Mouse (Mus musculus): ENCODE data around the gene Nudt8. TPM values are rescaled to one million over a fixed set of nuclear protein-coding genes. Genes with fewer than 3 reads are reported as not detected.
"Not testable (repeated sequence)": the region's sequence is repeated elsewhere in the genome, so short reads cannot be mapped to it uniquely, and the experiment has no call there.

The Nudt8 gene
- polyA plus RNA-seq, 1 experiment: 17.5 TPM

DNA sequence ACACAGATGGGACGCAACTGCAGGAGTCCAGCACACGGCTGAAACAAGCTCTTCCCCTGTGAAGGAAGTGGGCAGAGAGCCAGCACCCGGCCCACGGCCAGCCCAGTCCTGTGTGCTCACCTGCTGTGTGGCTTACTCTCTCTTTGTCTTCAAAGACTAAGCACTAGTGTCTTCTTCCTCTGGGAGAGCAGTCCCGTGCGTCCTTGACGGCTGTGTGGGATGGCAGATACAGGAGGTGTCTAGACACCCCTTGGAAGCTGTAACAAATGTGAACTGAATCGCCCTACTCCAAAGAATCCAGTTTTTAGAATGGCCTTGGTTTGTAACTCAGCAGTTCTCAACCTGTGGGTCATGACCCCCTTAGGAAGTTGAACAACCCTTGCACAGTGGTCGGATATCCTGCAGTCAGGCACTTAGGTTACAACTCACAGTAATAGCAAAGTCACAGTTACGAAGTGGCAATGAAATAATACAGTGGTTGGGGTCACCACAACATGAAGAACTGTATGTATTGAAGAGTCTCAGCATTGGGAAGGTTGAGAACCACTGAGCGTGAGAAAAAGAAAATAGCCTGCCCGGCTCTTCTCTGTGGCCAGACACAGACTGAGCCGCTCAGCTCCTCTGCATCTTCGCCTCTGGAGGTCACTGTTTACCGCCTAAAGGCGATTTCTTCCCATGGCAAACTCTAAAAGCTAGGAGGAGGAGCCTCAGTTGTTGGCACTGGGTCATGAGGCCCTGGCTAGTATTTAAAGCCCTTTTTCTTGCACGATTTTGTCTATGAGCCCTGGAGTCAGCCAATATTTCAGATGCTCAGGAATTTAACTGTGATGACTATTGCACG is 18.6 kb downstream of the Nudt8 start:
- peak; percentile 89 for DNase-seq (ENCODE audit: low read depth)
- TF ChIP-seq CTCF (IDR thresholded peaks at IDR 0.05; ENCODE audit: borderline replicate concordance, extremely low read depth, insufficient read depth, insufficient read length) (peak; percentile 77), POLR2A (IDR thresholded peaks at IDR 0.05; ENCODE audit: borderline replicate concordance, extremely low read depth, insufficient read depth, insufficient read length, poor library complexity, severe bottlenecking) (no peak)

DNA sequence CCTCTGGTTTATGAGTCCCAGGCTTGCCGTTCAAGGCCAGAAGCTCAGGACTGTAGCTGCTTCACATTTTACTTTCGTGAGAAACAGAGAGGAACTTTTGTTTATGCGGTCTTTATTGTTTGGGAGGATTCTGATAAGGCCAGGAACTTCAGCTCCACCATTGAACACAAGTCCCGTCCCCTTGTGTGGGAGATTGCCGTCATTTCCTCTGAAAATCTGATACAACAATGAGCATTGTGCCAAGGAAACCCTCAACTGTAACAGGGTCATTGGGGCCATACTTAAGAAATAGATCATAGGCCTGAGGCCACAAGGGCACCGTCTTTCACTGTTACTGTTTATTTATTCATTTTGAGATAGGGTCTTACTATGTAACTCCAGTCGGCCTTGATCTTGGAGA is 22.8 kb downstream of the Nudt8 start:
- TF ChIP-seq POLR2A (IDR thresholded peaks at IDR 0.05; ENCODE audit: borderline replicate concordance, extremely low read depth, insufficient read depth, insufficient read length, poor library complexity, severe bottlenecking): no peak
- TF ChIP-seq CTCF (IDR thresholded peaks at IDR 0.05; ENCODE audit: borderline replicate concordance, extremely low read depth, insufficient read depth, insufficient read length): no peak
- DNase-seq (ENCODE audit: low read depth): no peak

DNA sequence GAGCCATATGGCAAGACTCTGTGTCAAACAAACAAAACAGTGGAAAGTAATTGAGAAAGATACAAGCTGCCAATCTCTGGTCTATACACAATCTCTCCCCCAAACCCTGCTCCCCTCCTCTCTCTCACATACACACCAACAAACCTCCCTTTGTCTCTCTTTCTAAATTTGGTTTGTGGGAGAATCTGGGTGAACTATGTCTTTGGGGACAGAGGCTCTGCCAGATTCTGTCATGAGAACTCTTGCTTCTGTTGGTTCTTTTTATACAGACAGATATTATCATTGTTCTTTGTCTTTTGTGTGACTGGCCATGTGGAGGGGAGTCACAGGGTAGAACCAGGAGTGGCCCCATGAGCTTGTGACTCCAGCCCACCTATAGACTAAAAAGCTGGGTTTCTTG is 27.2 kb downstream of the Nudt8 start:
- DNase-seq (ENCODE audit: low read depth): no peak
- TF ChIP-seq CTCF (IDR thresholded peaks at IDR 0.05; ENCODE audit: borderline replicate concordance, extremely low read depth, insufficient read depth, insufficient read length): no peak
- no peak for TF ChIP-seq POLR2A (IDR thresholded peaks at IDR 0.05; ENCODE audit: borderline replicate concordance, extremely low read depth, insufficient read depth, insufficient read length, poor library complexity, severe bottlenecking)

DNA sequence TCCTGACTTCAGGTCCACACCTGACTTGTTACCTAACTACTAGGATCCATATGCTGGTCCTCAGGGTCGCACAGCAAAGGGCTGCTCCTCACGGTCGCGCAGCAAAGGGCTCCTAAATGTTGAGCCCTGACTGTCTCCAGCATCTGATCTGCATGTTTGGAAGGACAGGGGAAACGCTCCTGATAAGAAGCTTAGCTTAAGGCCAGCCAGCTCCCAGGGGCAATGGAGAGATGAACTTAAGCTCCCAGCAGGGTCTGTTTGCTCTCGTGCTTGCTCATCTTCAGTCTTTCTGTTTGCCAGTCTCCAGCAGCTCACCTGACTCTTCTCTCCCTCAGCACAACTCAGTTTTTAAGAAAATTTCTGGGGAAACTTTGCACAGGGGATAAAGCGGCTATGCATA is 32.3 kb downstream of the Nudt8 start:
- DNase-seq (ENCODE audit: low read depth): no peak
- TF ChIP-seq POLR2A (IDR thresholded peaks at IDR 0.05; ENCODE audit: borderline replicate concordance, extremely low read depth, insufficient read depth, insufficient read length, poor library complexity, severe bottlenecking): no peak
- no peak for TF ChIP-seq CTCF (IDR thresholded peaks at IDR 0.05; ENCODE audit: borderline replicate concordance, extremely low read depth, insufficient read depth, insufficient read length)

DNA sequence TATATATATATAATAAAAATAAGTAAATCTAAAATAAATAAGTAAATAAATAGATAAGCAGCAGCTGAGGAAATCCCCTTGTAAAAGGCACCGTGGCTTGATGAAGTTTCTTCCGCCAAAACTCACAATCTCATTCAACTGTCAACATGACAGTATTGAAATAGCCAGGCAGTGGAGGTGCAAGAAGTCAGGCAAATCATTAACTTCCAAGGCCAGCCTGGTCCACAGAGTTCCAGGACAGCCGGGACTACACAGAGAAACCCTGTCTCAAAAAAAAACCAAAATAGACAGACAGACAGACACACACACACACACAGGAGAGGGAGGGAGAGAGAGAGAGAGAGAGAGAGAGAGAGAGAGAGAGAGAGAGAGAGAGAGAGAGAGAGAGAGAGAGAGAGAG is 32.9 kb downstream of the Nudt8 start:
- TF ChIP-seq CTCF (IDR thresholded peaks at IDR 0.05; ENCODE audit: borderline replicate concordance, extremely low read depth, insufficient read depth, insufficient read length) (no peak), POLR2A (IDR thresholded peaks at IDR 0.05; ENCODE audit: borderline replicate concordance, extremely low read depth, insufficient read depth, insufficient read length, poor library complexity, severe bottlenecking) (no peak)

DNA sequence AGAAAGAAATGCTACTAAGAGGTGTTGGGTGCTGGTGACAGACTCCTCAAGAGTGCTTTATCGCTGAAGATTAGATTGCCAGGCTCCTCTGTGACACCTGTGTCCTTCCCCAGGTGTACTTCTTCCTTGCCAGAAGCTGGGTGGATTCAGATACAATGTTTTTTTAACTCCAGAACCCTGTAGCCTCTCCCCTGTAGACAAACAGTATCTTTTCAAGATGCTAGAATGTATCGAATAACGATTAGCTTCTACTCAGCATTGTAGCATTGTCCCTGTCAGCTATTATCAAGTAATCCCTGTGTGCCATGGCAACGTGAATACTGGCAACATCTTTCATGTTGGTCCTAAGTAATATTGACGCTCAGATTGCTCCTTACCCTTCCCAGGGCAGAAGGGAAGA is 33.4 kb downstream of the Nudt8 start:
- DNase-seq (ENCODE audit: low read depth): no peak
- TF ChIP-seq POLR2A (IDR thresholded peaks at IDR 0.05; ENCODE audit: borderline replicate concordance, extremely low read depth, insufficient read depth, insufficient read length, poor library complexity, severe bottlenecking) (no peak), CTCF (IDR thresholded peaks at IDR 0.05; ENCODE audit: borderline replicate concordance, extremely low read depth, insufficient read depth, insufficient read length) (no peak)

More for the DNA sequence above, 32.9 kb downstream of the Nudt8 start:
- no peak for DNase-seq (ENCODE audit: low read depth)

DNA sequence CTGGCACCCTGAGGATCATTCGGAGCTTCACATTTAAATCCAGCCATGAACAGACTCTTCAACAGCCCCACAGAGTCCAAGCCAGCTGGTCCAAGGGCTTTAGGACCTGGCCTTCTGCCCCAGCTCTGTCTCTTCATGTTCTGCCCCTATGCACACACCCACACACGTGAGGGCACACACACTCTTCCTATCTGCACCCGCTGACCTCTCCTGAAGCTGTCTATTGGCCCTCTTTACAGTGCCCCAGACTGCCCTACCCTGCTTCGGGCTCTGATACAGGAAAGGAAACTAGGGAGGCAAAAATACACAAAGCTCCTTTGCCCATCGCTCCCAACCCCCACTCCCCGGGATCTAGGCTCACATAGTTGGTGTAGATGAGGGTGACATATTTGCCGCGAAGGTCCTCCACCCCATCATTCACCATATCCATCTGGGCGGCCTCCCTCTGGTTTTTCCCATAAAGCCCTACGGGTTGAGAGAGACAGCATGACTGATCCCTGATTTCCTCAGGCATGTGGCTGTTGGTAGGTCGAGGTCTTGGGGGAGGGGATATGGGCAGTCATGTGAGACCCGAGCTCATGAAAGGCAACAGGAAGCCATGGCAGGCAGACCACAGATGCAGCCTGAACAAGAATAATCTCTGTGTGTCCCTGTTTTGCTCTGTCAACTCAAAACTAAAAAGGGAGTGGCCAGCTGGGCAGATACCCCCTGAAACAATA is 36.1 kb downstream of the Nudt8 start:
- no peak for DNase-seq (ENCODE audit: low read depth)
- TF ChIP-seq POLR2A (IDR thresholded peaks at IDR 0.05; ENCODE audit: borderline replicate concordance, extremely low read depth, insufficient read depth, insufficient read length, poor library complexity, severe bottlenecking): no peak
- TF ChIP-seq CTCF (IDR thresholded peaks at IDR 0.05; ENCODE audit: borderline replicate concordance, extremely low read depth, insufficient read depth, insufficient read length): no peak

DNA sequence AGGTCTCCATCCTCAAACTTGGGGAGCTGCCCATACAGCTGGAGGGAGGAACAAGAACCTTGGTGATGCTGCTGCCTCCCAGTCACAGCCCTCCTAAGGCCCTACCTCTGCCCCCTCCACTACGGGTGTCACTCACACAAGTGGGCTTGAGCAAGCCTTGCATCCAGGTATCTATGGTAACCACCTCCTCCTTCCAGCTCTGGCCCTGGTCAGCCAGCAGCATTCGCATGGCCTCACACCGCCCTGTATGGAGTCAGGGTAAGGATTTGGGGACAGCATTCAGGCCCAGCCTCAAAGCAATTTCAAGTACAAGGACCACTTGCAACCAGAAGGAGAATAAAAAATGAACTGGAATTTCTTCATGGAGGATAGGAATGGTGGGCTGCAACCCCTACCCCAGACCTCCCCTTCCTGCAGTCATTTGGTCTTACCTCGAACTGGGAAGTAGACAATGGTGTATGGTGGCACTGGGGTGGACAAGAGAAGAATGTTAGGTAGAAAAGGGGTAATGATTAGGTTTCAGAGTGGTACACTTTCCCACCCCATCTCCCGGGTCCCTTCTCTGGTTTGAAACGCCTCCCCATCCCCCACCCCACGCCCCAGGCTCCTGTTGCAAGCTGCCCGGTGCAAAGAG is 36.9 kb downstream of the Nudt8 start:
- DNase-seq (ENCODE audit: low read depth): not testable (repeated sequence)

DNA sequence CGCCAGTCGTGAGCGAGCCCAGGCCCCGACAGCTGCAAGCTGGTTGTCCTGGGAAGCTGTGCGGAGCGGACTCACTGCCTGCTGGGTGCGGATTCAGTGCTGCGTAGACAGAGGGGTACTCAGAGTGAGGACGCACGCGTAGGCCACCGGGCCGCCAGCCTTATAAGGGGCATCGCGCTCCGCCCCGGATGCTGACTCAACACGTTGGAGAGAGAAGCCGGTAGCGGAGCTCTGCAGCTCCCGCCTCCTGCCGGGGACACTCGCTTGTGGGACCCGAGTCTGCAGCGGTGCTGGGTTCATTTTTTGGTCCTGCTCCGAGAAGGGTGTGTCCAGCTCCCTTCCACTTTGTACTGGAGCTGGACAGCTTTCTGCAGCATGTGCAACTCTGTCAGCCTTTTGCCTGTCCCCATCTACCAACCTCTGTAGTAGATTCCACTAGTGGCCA is 37.4 kb downstream of the Nudt8 start, which contains the start of gene Gstp1:
Gstp1 (minus strand) TSS at position 198 of the 445 bp plus-strand sequence.
- peak; percentile 88 for DNase-seq (ENCODE audit: low read depth)
- TF ChIP-seq POLR2A (IDR thresholded peaks at IDR 0.05; ENCODE audit: borderline replicate concordance, extremely low read depth, insufficient read depth, insufficient read length, poor library complexity, severe bottlenecking) (peak; percentile 55; the same call in 1 of the 2 replicates), CTCF (IDR thresholded peaks at IDR 0.05; ENCODE audit: borderline replicate concordance, extremely low read depth, insufficient read depth, insufficient read length) (no peak)

DNA sequence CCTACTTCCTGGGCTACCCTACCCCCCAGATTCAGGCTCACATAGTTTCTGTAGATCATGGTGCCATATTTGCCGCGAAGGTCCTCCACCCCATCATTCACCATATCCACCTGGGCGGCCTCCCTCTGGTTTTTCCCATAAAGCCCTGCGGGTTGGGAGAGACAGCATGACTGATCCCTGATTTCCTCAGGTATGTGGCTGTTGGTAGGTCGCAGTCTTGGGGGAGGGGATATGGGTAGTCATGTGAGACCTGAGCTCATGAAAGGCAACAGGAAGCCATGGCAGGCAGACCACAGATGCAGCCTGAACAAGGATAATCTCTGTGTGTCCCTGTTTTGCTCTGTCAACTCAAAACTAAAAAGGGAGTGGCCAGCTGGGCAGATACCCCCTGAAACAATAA is 40.6 kb downstream of the Nudt8 start:
- not testable (repeated sequence) for DNase-seq (ENCODE audit: low read depth)

DNA sequence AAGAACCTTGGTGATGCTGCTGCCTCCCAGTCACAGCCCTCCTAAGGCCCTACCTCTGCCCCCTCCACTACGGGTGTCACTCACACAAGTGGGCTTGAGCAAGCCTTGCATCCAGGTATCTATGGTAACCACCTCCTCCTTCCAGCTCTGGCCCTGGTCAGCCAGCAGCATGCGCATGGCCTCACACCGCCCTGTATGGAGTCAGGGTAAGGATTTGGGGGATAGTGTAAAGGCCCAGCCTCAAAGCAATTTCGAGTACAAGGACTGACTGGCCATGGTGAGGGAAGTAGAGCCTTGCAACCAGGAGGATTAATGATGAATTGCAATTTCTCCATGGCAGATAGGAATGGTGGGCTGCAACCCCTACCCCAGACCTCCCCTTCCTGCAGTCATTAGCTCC is 41.1 kb downstream of the Nudt8 start:
- not testable (repeated sequence) for DNase-seq (ENCODE audit: low read depth)

DNA sequence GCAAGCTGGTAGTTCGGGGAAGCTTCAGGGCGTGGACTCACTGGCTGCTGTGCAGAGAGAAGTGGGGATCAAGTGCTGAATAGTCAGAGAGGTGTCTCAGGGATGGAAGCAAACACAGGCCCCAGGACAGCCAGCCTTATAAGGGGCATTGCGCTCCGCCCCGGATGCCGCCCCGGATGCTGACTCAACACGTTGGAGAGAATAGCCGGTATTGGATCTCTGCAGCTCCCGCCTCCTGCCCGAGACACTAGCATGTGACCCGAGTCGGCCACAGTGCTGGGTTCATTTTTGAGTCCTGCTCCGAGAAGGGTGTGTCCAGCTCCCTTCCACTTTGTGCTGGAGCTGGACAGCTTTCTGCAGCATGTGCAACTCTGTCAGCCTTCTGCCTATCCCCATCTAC is 41.7 kb downstream of the Nudt8 start:
- no peak for TF ChIP-seq POLR2A (IDR thresholded peaks at IDR 0.05; ENCODE audit: borderline replicate concordance, extremely low read depth, insufficient read depth, insufficient read length, poor library complexity, severe bottlenecking)
- TF ChIP-seq CTCF (IDR thresholded peaks at IDR 0.05; ENCODE audit: borderline replicate concordance, extremely low read depth, insufficient read depth, insufficient read length): no peak
- DNase-seq (ENCODE audit: low read depth): no peak

DNA sequence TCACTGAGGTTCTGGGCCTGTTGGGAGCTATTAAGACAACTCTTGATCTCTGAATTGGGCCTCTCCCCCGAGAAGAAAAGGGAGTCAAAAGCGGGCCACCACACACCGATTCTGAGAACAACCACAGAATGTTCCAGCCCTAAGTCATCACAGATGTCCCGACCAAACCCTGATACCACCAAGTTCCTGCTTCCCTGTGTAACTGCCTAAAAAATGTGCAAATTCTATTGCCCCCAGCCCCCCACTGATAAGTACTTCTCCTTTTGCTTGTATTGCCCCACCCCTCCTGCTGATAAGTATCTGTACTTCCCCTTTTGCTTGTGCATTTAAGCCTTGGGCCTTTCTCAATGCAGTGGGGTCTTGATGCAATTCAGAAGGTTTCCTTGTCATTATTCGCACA is 43.7 kb downstream of the Nudt8 start:
- DNase-seq (ENCODE audit: low read depth): not testable (repeated sequence)
